Mouse (Mus musculus) heart, embryonic 13.5 days (tissue): ENCODE measurements at regions not wholly inside any gene's neighbourhood (a gene's known extent, or its start where the extent isn't known, plus 50 kb on each side); places are given as distances from the start of the nearest gene placed in this dataset.

ENCODE experiments used
- ATAC-seq: fragments of 200-750 bp; cut with Nextera tagmentation; 2 replicates; pipeline ENCODE4 v1.8.0; 2017; ENCODE audit warnings: moderate TSS enrichment; ENCODE audit not compliant: insufficient number of reproducible peaks, low FRiP score, low TSS enrichment; ENCODE audit errors: extremely low read depth
- H3K27ac ChIP-seq: fragments of 300-500 bp; sonication (generic); replicated peaks from 2 replicates; pipeline ENCODE4 v1.5.1; 2015; ENCODE audit warnings: moderate library complexity, mild to moderate bottlenecking, inconsistent platforms
- H3K27me3 ChIP-seq: fragments of 300-500 bp; sonication (generic); replicated peaks from 2 replicates; pipeline ENCODE4 v1.6.1; 2015; ENCODE audit warnings: mild to moderate bottlenecking, inconsistent platforms
- H3K36me3 ChIP-seq: fragments of 300-500 bp; sonication (generic); 2 replicates; pipeline ENCODE4 v1.6.1; 2015; ENCODE audit warnings: mild to moderate bottlenecking, inconsistent platforms
- H3K4me1 ChIP-seq: fragments of 300-500 bp; sonication (generic); 2 replicates; pipeline ENCODE4 v1.6.1; 2015; ENCODE audit warnings: inconsistent platforms
- H3K4me2 ChIP-seq: fragments of 300-500 bp; sonication (generic); 2 replicates; pipeline ENCODE4 v1.6.1; 2015; ENCODE audit warnings: inconsistent platforms, mild to moderate bottlenecking, moderate library complexity
- H3K4me3 ChIP-seq: fragments of 300-500 bp; sonication (generic); 2 replicates; pipeline ENCODE4 v1.5.1; 2015; ENCODE audit warnings: moderate library complexity, mild to moderate bottlenecking, inconsistent platforms
- H3K9ac ChIP-seq: fragments of 300-500 bp; sonication (generic); 2 replicates; pipeline ENCODE4 v1.6.1; 2015; ENCODE audit warnings: inconsistent platforms, mild to moderate bottlenecking, moderate library complexity
- H3K9me3 ChIP-seq: fragments of 300-500 bp; sonication (generic); 2 replicates; pipeline ENCODE4 v1.6.1; 2016; ENCODE audit warnings: inconsistent platforms
- WGBS: fragments of 180-500 bp; shearing (Covaris S2); methylation state at CpG from one replicate; pipeline ENCODE4 v1.1.7; 2015; ENCODE audit warnings: mixed read lengths; 5-methylcytosine and 5-hydroxymethylcytosine counted together

GRCm38 (mm10) chr11:63793732-63794503 lies 128.2 kb downstream of the Hs3st3b1 start:
- no peak overlapping the region for H3K9ac ChIP-seq
- no peaks in the 10 kb centered on the region; the same call in 1 of the 2 replicates for H3K9me3 ChIP-seq
- peaks cover 26% of the 10 kb centered on the region for H3K4me1 ChIP-seq
- ATAC-seq: no peak
- WGBS: 62% methylated on average over 8 of the region's 8 CpGs
- no peaks in the 10 kb centered on the region for H3K36me3 ChIP-seq
- H3K4me2 ChIP-seq: no peak overlapping the region
- H3K4me3 ChIP-seq: no peak overlapping the region
- H3K27me3 ChIP-seq: no peaks in the 10 kb centered on the region
- H3K27ac ChIP-seq: no peak overlapping the region

DNA sequence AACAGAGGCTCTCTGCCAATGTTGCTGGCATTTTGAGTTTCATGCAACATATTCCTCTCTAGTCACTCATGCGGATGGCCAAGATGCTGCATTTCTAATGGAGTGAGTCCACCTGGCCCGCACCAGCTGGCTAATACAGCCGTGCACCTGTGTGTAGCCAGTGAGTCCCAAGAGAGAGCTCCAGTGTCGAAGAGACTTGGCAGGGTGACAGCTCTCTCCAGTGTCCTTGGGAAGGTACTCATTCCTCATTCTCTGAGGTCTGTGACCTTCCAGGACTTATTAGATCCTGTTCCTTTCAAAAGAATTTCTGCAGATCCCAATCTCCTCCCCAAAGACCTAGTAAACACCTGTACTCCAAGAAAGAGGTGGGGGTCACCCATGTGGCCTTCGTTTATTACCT lies 109.9 kb downstream of the Hs3st3b1 start:
- Histone ChIP-seq H3K9me3 (no peaks in the 10 kb centered on the region), H3K27me3 (no peaks in the 10 kb centered on the region), H3K9ac (no peak overlapping the region), H3K36me3 (no peaks in the 10 kb centered on the region), H3K27ac (no peak overlapping the region), H3K4me3 (no peak overlapping the region), H3K4me2 (no peak overlapping the region), H3K4me1 (no peaks in the 10 kb centered on the region)
- ATAC-seq: no peak
- 67% methylated on average over 5 of the region's 5 CpGs for WGBS

DNA sequence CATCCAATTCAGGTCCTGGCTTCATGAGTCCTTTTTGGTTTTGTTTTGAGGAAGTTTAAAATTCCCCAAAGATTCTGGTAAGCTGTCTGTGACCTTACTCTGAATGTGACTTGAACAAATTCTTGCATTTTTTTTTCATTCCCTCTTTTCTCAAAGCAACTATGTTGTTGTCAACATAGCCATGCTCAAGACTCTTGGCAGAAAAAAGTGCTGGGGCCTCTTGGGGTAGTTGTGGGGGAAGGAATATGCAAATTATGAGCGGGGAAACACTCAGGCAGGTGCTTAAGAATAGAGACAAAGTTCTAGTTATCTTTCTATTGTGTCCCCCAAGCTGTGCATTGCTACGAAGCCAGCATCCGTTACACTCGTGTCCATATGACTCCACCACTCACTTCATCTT lies 99.2 kb downstream of the Hs3st3b1 start:
- H3K9ac ChIP-seq: no peak overlapping the region
- no peak for ATAC-seq
- no peaks in the 10 kb centered on the region for H3K27me3 ChIP-seq
- H3K9me3 ChIP-seq: peaks cover 5% of the 10 kb centered on the region; the same call in 1 of the 2 replicates
- no peaks in the 10 kb centered on the region for H3K36me3 ChIP-seq
- H3K4me1 ChIP-seq: peaks cover 7% of the 10 kb centered on the region
- H3K27ac ChIP-seq: no peak overlapping the region
- WGBS: 77% methylated on average over 4 of the region's 4 CpGs
- no peak overlapping the region for H3K4me2 ChIP-seq
- no peak overlapping the region for H3K4me3 ChIP-seq

GRCm38 (mm10) chr11:63827271-63827762 lies 94.8 kb downstream of the Hs3st3b1 start:
- Histone ChIP-seq H3K4me1 (peaks cover 39% of the 10 kb centered on the region), H3K9me3 (peaks cover 5% of the 10 kb centered on the region; the same call in 1 of the 2 replicates), H3K27ac (peak overlapping the region; percentile 12; the same call in 1 of the 2 replicates), H3K4me3 (no peak overlapping the region), H3K36me3 (no peaks in the 10 kb centered on the region), H3K27me3 (no peaks in the 10 kb centered on the region), H3K4me2 (no peak overlapping the region), H3K9ac (no peak overlapping the region)
- 66% methylated on average over 6 of the region's 6 CpGs for WGBS
- no peak for ATAC-seq

DNA sequence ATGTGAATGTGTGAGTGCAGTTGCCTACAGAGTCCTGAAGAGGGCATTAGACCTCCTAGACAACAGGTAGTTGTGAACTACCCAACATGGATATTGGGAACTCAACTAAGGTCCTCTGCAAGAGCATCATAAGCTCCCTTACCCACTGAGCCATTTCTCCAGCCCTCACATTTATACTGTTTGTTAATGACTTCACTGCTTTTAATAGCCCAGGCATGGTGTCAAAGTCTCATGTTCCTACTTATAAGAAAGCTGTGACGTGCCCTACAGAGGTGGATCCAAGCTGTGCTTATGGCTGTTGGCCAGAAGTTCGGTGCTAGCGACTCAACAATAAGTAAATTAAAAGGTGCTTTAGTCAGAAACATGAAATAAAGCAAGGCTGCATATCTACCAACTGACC lies 88.6 kb downstream of the Hs3st3b1 start:
- peak overlapping the region; percentile 11; the same call in 1 of the 2 replicates for H3K9ac ChIP-seq
- peak overlapping the region; percentile 85 for H3K27ac ChIP-seq
- no peak for ATAC-seq
- H3K4me2 ChIP-seq: peak overlapping the region; percentile 55
- H3K9me3 ChIP-seq: no peaks in the 10 kb centered on the region
- 56% methylated on average over 3 of the region's 3 CpGs for WGBS
- H3K36me3 ChIP-seq: no peaks in the 10 kb centered on the region
- H3K4me1 ChIP-seq: peaks cover 61% of the 10 kb centered on the region
- H3K27me3 ChIP-seq: no peaks in the 10 kb centered on the region
- peak overlapping the region; percentile 7; the same call in 1 of the 2 replicates for H3K4me3 ChIP-seq

GRCm38 (mm10) chr11:63834140-63834539 lies 88.0 kb downstream of the Hs3st3b1 start:
- 30% methylated on average over 4 of the region's 4 CpGs for WGBS
- Histone ChIP-seq H3K27me3 (no peaks in the 10 kb centered on the region), H3K4me1 (peaks cover 59% of the 10 kb centered on the region), H3K4me2 (peak overlapping the region; percentile 55), H3K4me3 (peak overlapping the region; percentile 7; the same call in 1 of the 2 replicates), H3K27ac (peak overlapping the region; percentile 85), H3K9me3 (no peaks in the 10 kb centered on the region), H3K9ac (peak overlapping the region; percentile 11; the same call in 1 of the 2 replicates), H3K36me3 (no peaks in the 10 kb centered on the region)
- no peak for ATAC-seq

GRCm38 (mm10) chr11:63834631-63835030 lies 87.5 kb downstream of the Hs3st3b1 start:
- Histone ChIP-seq H3K4me2 (peak overlapping the region; percentile 55), H3K9ac (no peak overlapping the region)
- 46% methylated on average over 7 of the region's 7 CpGs for WGBS

More at GRCm38 (mm10) chr11:63834631-63835030, 87.5 kb downstream of the Hs3st3b1 start:
- Histone ChIP-seq H3K27ac (peak overlapping the region; percentile 85), H3K36me3 (no peaks in the 10 kb centered on the region), H3K4me1 (peaks cover 57% of the 10 kb centered on the region), H3K27me3 (no peaks in the 10 kb centered on the region), H3K4me3 (no peak overlapping the region), H3K9me3 (no peaks in the 10 kb centered on the region)
- no peak for ATAC-seq
